ENCODE assay signal across 8 mouse cellular contexts in the genomic region with DNA sequence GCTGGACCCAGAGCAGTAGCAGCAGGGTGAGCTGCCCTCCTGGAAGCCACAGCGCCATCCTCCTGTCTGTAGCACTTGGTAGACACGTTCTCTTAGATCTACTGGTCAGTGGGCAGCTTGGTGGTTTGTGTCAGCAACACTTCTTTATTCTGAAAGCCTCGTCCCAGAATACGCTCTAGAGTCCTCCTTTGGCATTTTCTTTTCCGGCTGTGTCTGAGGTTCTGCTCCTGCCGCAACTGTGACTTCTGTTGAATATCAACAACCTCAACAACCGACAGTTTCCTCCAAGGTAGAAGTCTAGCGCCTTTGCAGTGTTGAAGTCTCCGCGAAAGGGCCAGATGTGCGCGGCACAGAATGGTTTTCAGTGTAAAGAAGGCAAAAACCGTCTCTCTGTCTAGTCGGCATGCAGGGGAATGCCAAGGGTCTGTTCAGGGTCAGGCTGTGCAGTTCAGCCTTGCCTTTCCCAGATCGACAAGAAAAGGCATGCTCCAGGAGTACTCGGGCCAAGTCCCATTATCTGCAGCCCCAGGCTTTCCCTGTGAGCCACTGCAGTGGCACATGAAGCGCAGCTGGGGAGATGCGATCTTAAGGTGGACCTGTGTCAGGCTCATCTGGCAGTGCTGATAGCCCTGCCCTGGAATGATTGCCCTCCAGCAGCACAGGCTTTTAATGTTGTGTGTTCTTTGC. TPM values are rescaled to one million over a fixed set of nuclear protein-coding genes. Genes with fewer than 3 reads are reported as not detected.
DNase-seq lines count a peak whose midpoint lies in the region; ATAC-seq lines count a peak whose summit lies in the region.

A gene (minus strand): TSS at position 548 of the 687 bp plus-strand sequence.

- peak; percentile 53 for ATAC-seq in heart, embryonic 15.5 days (replicated peaks; ENCODE audit: insufficient number of reproducible peaks, insufficient read depth, low FRiP score, low read depth)
- ATAC-seq in liver, embryonic 11.5 days (replicated peaks; ENCODE audit: low FRiP score) = peak; percentile 98

- 14% methylated on average over 18 of the region's 18 CpGs for WGBS in heart, embryonic 15.5 days
- 17% methylated on average over 18 of the region's 18 CpGs for WGBS in liver, embryonic 11.5 days

- H3K9me3 ChIP-seq in heart, embryonic 15.5 days (replicated peaks) = no peaks in the 10 kb centered on the region
- no peaks in the 10 kb centered on the region for H3K9me3 ChIP-seq in liver, embryonic 11.5 days (ENCODE audit: control insufficient read depth, low read length)

- peaks cover 58% of the 10 kb centered on the region for H3K4me1 ChIP-seq in heart, embryonic 15.5 days (replicated peaks)
- H3K4me1 ChIP-seq in liver, embryonic 11.5 days (replicated peaks; ENCODE audit: control insufficient read depth, insufficient read depth, low read length) = peaks cover 37% of the 10 kb centered on the region

- no peaks in the 10 kb centered on the region for H3K27me3 ChIP-seq in heart, embryonic 15.5 days
- no peaks in the 10 kb centered on the region for H3K27me3 ChIP-seq in liver, embryonic 11.5 days (replicated peaks; ENCODE audit: control insufficient read depth, insufficient read depth, low read length)
- H3K27me3 ChIP-seq in splenic B cell, adult 2 months (ENCODE audit: control insufficient read depth, insufficient read depth, low read length, poor library complexity, severe bottlenecking) = no peaks in the 10 kb centered on the region

- peak within 1 kb of the TSS; percentile 64 for H3K4me2 ChIP-seq in heart, embryonic 15.5 days
- peak within 1 kb of the TSS; percentile 61 for H3K4me2 ChIP-seq in liver, embryonic 11.5 days

- H3K4me3 ChIP-seq in heart, embryonic 15.5 days = peak within 1 kb of the TSS; percentile 43
- H3K4me3 ChIP-seq in liver, embryonic 11.5 days (ENCODE audit: low read depth, low read length) = peak within 1 kb of the TSS; percentile 60

- no peaks in the 10 kb centered on the region for H3K36me3 ChIP-seq in heart, embryonic 15.5 days
- no peaks in the 10 kb centered on the region for H3K36me3 ChIP-seq in liver, embryonic 11.5 days (ENCODE audit: control insufficient read depth, insufficient read depth, low read length)
- no peaks in the 10 kb centered on the region for H3K36me3 ChIP-seq in splenic B cell, adult 2 months (ENCODE audit: control insufficient read depth, insufficient read depth, low read length, poor library complexity, severe bottlenecking)

- H3K27ac ChIP-seq in heart, embryonic 15.5 days = peak within 1 kb of the TSS; percentile 95
- peak within 1 kb of the TSS; percentile 80 for H3K27ac ChIP-seq in liver, embryonic 11.5 days (ENCODE audit: low read depth, low read length)

- DNase-seq in R1 (ENCODE audit: low read depth, low spot score) = peak; percentile 37
- peak; percentile 61 for DNase-seq in c-Kit-positive CD71-negative TER-119-negative erythroid progenitor cells, embryonic 14.5 days (ENCODE audit: low read depth)
- peak; percentile 75 for DNase-seq in liver, embryonic 11.5 days (ENCODE audit: low spot score)
- peak; percentile 23 for DNase-seq in splenic B cell, adult 2 months (ENCODE audit: low read depth, low spot score)
- no peak for DNase-seq in layer of hippocampus, postnatal 25 days (ENCODE audit: extremely low spot score in 1 of 2, low spot score in 1 of 2)
- DNase-seq in layer of hippocampus, adult 9-10 months (ENCODE audit: low spot score) = no peak
- no peak for DNase-seq in frontal cortex, postnatal 25 days (ENCODE audit: low spot score in 2 of 2)

- H3K9ac ChIP-seq in heart, embryonic 15.5 days = peak within 1 kb of the TSS; percentile 46
- peak within 1 kb of the TSS; percentile 63 for H3K9ac ChIP-seq in liver, embryonic 11.5 days (ENCODE audit: low read depth, low read length)

RNA-seq across cellular contexts. Expression of the gene that starts here (rescaled TPM):
- polyA plus RNA-seq in heart, embryonic 15.5 days (2015; fragmentation: Nextera tagmentation; extraction: Ambion mirVana) = 14.4 and 16.5 TPM in 2 replicates
- 8.7 and 11.1 TPM in 2 replicates for polyA plus RNA-seq in liver, embryonic 11.5 days (2014; fragmentation: Nextera tagmentation; extraction: Ambion mirVana)
- total RNA-seq in layer of hippocampus, postnatal 25 days (2021) = not detected

Comparison
In these comparisons a context has a peak if more than half of its experiments do, and no peak if none do; other contexts are left out.
1. DNase-seq: peak in R1 (single experiment), c-Kit-positive CD71-negative TER-119-negative erythroid progenitor cells, embryonic 14.5 days (single experiment), liver, embryonic 11.5 days (single experiment) and splenic B cell, adult 2 months (single experiment); none in layer of hippocampus, postnatal 25 days (0 of 2), layer of hippocampus, adult 9-10 months (single experiment) and frontal cortex, postnatal 25 days (0 of 2).